In the genomic region with DNA sequence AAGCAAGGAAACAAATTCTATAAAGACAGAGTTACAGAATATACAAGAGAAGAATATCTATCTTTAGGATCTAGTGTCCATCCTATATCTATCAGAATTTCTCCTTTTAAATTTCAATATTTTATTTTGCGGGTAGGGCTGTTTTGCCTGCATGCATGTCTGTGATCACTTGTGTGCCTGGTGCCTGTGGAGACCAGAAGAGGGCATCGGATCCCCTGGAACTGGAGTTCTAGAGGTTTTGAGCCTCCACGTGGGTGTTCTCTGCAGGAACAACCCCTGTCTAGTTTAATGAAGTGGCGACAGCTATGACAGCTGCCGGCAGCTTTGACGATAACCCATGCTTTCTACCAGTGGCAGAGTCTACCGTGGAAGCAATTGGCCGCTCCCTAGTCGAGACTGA, we compare ENCODE assay signal across 9 mouse cellular contexts. TPM values are rescaled to one million over a fixed set of nuclear protein-coding genes. Genes with fewer than 3 reads are reported as not detected.
DNase-seq lines count a peak whose midpoint lies in the region; ATAC-seq and TF ChIP-seq lines count a peak whose summit lies in the region.
"Had no signal": no experiment of that assay in that cellular context is flagged by ENCODE, and none has a peak within 500 bp of the region (broad histone marks: within the 10 kb centered on the region; RNA-seq: fewer than 3 reads in every experiment).

No protein-coding gene starts in this region.

- no peaks in the 10 kb centered on the region for H3K27me3 ChIP-seq in Patski
- no peaks in the 10 kb centered on the region for H3K27me3 ChIP-seq in embryonic facial prominence, embryonic 12.5 days
- no peaks in the 10 kb centered on the region for H3K27me3 ChIP-seq in hindbrain, embryonic 15.5 days
- H3K27me3 ChIP-seq: neural tube, embryonic 12.5 days had no signal

- H3K27ac ChIP-seq in embryonic facial prominence, embryonic 12.5 days = no peak overlapping the region
- H3K27ac ChIP-seq in hindbrain, embryonic 15.5 days (replicated peaks) = no peak overlapping the region
- no peak overlapping the region for H3K27ac ChIP-seq in macrophage
- H3K27ac ChIP-seq: neural tube, embryonic 12.5 days had no signal

- no peaks in the 10 kb centered on the region for H3K36me3 ChIP-seq in embryonic facial prominence, embryonic 12.5 days
- no peaks in the 10 kb centered on the region for H3K36me3 ChIP-seq in hindbrain, embryonic 15.5 days
- H3K36me3 ChIP-seq in macrophage (ENCODE audit: inconsistent target) = no peaks in the 10 kb centered on the region
- H3K36me3 ChIP-seq: neural tube, embryonic 12.5 days had no signal

- no peak overlapping the region for H3K9ac ChIP-seq in embryonic facial prominence, embryonic 12.5 days
- no peak overlapping the region for H3K9ac ChIP-seq in hindbrain, embryonic 15.5 days
- H3K9ac ChIP-seq: neural tube, embryonic 12.5 days had no signal

- H3K9me3 ChIP-seq in embryonic facial prominence, embryonic 12.5 days = no peaks in the 10 kb centered on the region
- no peaks in the 10 kb centered on the region for H3K9me3 ChIP-seq in hindbrain, embryonic 15.5 days
- H3K9me3 ChIP-seq: neural tube, embryonic 12.5 days had no signal

- H3K79me2 ChIP-seq in macrophage (ENCODE audit: inconsistent target) = no peaks in the 10 kb centered on the region

- CTCF ChIA-PET in Patski (lab: Charles Lee) = interaction anchor here (0.7 to 4.3 kb wide), 8 partner anchors 10 to 92 kb away, joined by 3 to 28 read pairs (median 4); partner anchors contain the start of genes Gja5 and Gpr89

- WGBS in embryonic facial prominence, embryonic 12.5 days = 26% methylated on average over 9 of the region's 9 CpGs
- WGBS in hindbrain, embryonic 15.5 days = 40% methylated on average over 9 of the region's 9 CpGs
- WGBS in macrophage (ENCODE audit: missing documents) = 18% methylated on average over 8 of the region's 9 CpGs

- DNase-seq in frontal cortex, postnatal 25 days (ENCODE audit: low spot score in 2 of 2) = no peak
- DNase-seq in Patski (ENCODE audit: low read depth, low spot score) = no peak
- DNase-seq in left cerebral cortex, adult 18-20 months (ENCODE audit: low spot score in 2 of 2) = peak; percentile 21 to 24
- peak; percentile 47 to 48 for DNase-seq in thymus, postnatal 10 days (ENCODE audit: low spot score in 2 of 2)

- peaks cover 13% of the 10 kb centered on the region for H3K4me1 ChIP-seq in embryonic facial prominence, embryonic 12.5 days
- H3K4me1 ChIP-seq in hindbrain, embryonic 15.5 days (replicated peaks) = no peaks in the 10 kb centered on the region
- H3K4me1 ChIP-seq: neural tube, embryonic 12.5 days had no signal

- in situ Hi-C loops in Patski (cut with MboI; ENCODE audit: low pct_unique_long_range_greater_than_20kb) = no loop called here

- H3K4me2 ChIP-seq in embryonic facial prominence, embryonic 12.5 days (replicated peaks) = peak overlapping the region; percentile 20; the same call in 1 of the 2 replicates
- H3K4me2 ChIP-seq in hindbrain, embryonic 15.5 days = peak overlapping the region; percentile 29
- H3K4me2 ChIP-seq: neural tube, embryonic 12.5 days had no signal

- peak; percentile 76 for ATAC-seq in frontal cortex, adult (ENCODE audit: low TSS enrichment)
- ATAC-seq in Patski = peak; percentile 65
- ATAC-seq in embryonic facial prominence, embryonic 12.5 days (ENCODE audit: insufficient number of reproducible peaks, insufficient read depth, low FRiP score, low TSS enrichment) = no peak
- no peak for ATAC-seq in hindbrain, embryonic 15.5 days (ENCODE audit: low FRiP score, low read depth)

- H3K4me3 ChIP-seq in embryonic facial prominence, embryonic 12.5 days = no peak overlapping the region
- H3K4me3 ChIP-seq in hindbrain, embryonic 15.5 days = no peak overlapping the region
- peak overlapping the region; percentile 8; the same call in 1 of the 2 replicates for H3K4me3 ChIP-seq in macrophage (ENCODE audit: inconsistent target)
- H3K4me3 ChIP-seq: neural tube, embryonic 12.5 days had no signal

- peak; percentile 47 for TF ChIP-seq CTCF in Patski (IDR thresholded peaks at IDR 0.05)

- POLR2A ChIA-PET in Patski (lab: Charles Lee) = interaction anchor here (0.5 kb wide), 1 partner anchor 18 kb away, joined by 3 read pairs; no protein-coding TSS in a partner anchor

RNA-seq across cellular contexts. Expression of gene Pdzk1, which starts 16.0 kb away (rescaled TPM):
- polyA plus RNA-seq in Patski (2021) (0.24 TPM), macrophage (2018) (not detected in 3 replicates)
- polyA plus RNA-seq in embryonic facial prominence, embryonic 12.5 days (2016; fragmentation: Nextera tagmentation; extraction: Ambion mirVana) = not detected in 2 replicates
- 0.16 TPM in 1 of 2 replicates, not detected in the other for polyA plus RNA-seq in hindbrain, embryonic 15.5 days (2015; fragmentation: Nextera tagmentation; extraction: Ambion mirVana)
- total RNA-seq in left cerebral cortex, adult 18-20 months (2021) = under 1 TPM in 1 of 2 experiments, not detected in 1; 0.23 TPM
- 1 to 10 TPM in 12 of 26 experiments, under 1 TPM in 7, not detected in 7; 0.30 to 5.7 (median 1.4) TPM for total RNA-seq in macrophage (2018; cell fraction: chromatin; rRNA removed)
- under 1 TPM in 8 of 26 experiments, not detected in 18; 0.03 to 0.50 (median 0.11) TPM for total RNA-seq in macrophage (2018; cell fraction: cytosol; rRNA removed)
- 1 to 10 TPM in 4 of 26 experiments, under 1 TPM in 11, not detected in 11; 0.24 to 6.2 (median 0.78) TPM for total RNA-seq in macrophage (2018; cell fraction: nucleus; rRNA removed)
- polyA plus RNA-seq: neural tube, embryonic 12.5 days had no signal

RNA-seq across cellular contexts. Expression of gene Cd160, which starts 16.0 kb away (rescaled TPM):
- polyA plus RNA-seq in Patski (2021) (0.19 TPM), macrophage (2018) (0.14 TPM in 1 of 3 replicates, not detected in the others)
- polyA plus RNA-seq in embryonic facial prominence, embryonic 12.5 days (2016; fragmentation: Nextera tagmentation; extraction: Ambion mirVana) = 0.10 and 0.18 TPM in 2 replicates
- 0.26 and 0.29 TPM in 2 replicates for polyA plus RNA-seq in hindbrain, embryonic 15.5 days (2015; fragmentation: Nextera tagmentation; extraction: Ambion mirVana)
- not detected for total RNA-seq in left cerebral cortex, adult 18-20 months (2021)
- total RNA-seq in macrophage (2018; cell fraction: chromatin; rRNA removed) = not detected
- not detected for total RNA-seq in macrophage (2018; cell fraction: cytosol; rRNA removed)
- total RNA-seq in macrophage (2018; cell fraction: nucleus; rRNA removed) = not detected

Comparison
In these comparisons a context has a peak if more than half of its experiments do, and no peak if none do; other contexts are left out.
1. ATAC-seq: peak in frontal cortex, adult (single experiment) and Patski (single experiment); none in embryonic facial prominence, embryonic 12.5 days (single experiment) and hindbrain, embryonic 15.5 days (single experiment).
2. DNase-seq: peak in left cerebral cortex, adult 18-20 months (2 of 2) and thymus, postnatal 10 days (2 of 2); none in frontal cortex, postnatal 25 days (0 of 2) and Patski (single experiment).